Mouse (Mus musculus) cerebellum, adult (tissue): ENCODE measurements around the gene Rpl37.

Experiments
- ATAC-seq: cut with Nextera tagmentation; 2 replicates; pipeline ENCODE4 v1.9.2; 2017; ENCODE audit warnings: mild to moderate bottlenecking, moderate library complexity, mixed read lengths; ENCODE audit not compliant: insufficient number of reproducible peaks, low FRiP score, low TSS enrichment

The Rpl37 gene

DNA sequence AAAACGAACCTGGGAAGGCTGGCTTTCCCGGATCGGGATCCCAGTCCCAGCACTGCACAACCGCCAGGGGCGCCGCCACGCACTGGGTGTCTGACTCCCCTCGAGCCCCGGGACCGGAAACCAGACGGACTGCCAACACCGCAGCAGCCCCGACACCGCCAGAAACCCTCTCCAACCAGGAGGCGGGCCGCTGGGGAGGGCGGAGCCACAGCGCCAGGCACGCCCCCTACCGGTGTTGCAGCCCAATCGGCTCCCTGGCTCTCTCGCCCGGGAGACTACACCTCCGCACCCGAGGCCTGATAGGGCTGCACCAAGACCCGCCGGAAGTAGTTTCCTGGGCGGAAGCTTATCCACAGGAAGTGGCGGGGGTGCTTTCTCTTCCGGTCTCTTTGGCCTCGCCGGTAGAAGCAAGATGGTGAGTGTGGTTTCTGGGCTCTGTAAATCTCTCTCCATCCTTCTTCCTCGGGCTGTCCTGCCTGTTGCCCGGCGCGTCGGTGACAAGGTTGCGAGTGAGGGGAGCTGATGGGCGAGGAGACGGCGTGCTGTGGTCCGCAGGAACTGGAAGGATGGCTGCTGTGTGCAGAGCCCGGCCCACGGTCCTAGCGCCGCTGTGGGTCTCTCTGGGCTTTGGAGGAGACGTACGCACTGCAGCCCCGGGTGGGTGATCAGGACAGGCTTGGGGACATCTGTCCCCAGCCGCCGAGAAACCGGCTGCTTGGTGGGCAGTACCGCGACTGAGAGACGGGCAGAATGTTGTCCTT, at the start of gene Rpl37:
Gene Rpl37, plus strand, starts transcription at position 376 of the 761 bp plus-strand sequence.
- ATAC-seq, result peak; percentile 97

DNA sequence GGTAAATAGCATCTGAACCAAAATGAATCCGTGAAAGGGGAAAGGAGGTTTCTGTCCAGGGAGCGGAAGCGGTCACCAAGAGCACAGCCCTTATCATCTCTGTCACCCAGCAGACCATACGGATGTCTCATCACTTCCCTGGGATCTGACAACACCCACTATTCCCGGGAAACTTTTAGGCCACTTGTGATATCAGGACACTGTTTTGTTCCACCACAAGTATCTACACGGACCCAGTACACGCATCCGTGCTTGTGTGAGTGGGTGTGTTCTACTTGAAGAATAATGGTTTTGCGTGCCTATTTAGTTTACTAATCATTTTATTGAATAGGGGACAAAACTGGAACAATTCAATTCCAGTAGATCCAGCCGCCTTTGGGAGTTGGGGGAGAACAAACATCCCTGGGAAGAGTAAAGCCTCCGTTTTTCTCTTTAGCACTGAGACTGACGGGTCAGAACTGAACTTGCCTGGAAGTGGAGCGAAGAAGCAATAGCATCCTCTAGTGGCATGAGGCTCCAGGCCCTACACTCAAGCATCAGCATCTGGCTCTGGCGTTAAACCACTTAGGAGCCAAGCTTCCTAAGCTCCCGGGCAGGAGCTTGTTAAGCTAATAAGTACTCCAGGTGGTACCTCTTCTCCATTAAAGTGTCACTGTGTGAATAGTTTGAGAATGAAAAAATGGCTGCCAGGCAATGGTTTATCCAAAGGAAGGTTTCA, 47.5 kb upstream of the Rpl37 start:
- peak; percentile 78; the same call in 1 of the 2 replicates for ATAC-seq

DNA sequence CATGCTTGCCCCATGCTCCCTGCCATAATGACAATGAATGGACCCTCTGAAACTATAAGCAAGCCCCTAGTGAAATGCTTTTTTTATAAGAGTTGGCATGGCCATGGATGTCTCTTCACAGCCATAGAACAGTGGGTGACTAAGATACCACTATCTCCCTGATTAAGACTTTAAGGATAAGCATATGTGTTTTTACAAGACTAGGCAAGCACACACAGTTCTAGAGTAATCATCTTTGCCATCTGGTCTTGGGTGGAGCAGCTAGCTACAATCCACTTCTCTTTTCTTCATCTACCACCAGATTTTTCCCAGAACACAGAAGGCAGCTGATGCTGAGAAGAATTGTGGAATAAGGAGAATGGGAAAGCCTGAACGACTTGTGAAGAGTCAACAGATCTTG, 35.2 kb upstream of the Rpl37 start:
- no peak for ATAC-seq

DNA sequence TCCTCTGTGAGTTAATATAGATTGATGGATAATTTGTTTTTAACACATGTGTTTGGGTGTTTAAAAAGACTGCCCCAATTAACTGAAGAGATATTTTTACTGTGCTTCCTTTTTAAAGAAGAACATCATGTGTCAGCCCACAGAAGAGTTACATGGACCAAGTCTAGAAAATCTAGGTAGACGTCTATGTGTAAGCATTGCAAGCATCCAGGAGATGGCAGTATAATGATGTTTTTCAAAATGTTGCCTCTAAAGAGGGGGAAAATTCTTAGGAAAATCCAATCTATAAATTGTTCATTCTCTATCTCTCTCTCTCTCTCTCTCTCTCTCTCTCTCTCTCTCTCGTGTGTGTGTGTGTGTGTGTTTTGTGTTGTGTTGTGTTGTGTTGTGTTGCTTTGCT, 30.3 kb upstream of the Rpl37 start:
- no peak for ATAC-seq

DNA sequence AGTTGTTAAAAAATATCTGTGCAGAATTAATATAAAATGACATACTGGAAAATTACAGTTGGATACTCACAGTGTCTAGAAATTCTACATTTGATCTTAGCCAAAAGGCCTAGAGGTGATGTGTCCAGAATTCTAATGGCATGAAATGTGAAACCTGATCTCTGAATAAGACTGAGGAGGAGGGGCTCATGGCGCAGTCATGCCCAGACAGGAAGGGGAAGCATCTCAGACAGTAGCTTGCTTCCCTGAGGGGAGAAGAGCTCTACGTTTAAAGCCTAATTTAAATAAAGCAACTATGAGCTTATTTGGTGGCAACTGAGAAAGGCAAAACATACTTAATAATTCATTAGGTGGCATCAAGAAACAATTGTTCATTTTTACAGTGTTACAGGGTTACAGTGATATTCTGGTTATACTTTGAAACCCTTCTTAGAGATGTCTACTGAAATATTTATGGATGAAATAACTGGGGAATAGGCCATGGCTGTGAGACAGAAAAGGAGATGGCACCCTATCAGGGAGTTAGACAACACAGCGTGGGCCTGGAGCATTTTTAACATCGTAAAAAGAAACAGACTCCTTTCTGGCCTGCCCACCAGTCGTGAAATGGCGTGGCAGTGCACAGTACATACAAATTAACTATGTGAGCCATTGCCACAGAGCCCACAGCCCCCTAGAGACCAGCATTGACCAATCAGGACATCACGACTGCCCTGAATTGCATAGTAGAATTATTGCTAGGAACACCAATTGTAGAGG, 27.4 kb upstream of the Rpl37 start:
- no peak for ATAC-seq

DNA sequence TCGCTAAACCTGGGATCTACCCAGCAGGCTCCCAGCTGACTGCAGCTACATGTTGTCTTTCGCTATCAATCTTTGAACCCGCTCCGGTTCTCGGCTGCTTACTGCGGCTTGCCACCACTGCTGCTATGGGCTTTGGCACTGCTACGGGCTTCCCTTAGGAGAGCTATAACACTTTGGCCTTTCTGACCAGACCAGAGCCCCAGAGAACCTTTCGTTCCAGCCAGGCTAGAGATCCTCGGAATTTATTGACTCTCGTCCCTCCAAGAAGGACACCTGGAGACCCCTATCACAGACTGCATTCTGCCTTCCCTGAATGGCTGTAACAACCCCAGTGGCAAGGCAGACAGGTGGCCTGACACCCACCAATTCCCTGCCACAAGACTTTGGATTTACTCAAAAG, 26.3 kb upstream of the Rpl37 start:
- ATAC-seq, result no peak

DNA sequence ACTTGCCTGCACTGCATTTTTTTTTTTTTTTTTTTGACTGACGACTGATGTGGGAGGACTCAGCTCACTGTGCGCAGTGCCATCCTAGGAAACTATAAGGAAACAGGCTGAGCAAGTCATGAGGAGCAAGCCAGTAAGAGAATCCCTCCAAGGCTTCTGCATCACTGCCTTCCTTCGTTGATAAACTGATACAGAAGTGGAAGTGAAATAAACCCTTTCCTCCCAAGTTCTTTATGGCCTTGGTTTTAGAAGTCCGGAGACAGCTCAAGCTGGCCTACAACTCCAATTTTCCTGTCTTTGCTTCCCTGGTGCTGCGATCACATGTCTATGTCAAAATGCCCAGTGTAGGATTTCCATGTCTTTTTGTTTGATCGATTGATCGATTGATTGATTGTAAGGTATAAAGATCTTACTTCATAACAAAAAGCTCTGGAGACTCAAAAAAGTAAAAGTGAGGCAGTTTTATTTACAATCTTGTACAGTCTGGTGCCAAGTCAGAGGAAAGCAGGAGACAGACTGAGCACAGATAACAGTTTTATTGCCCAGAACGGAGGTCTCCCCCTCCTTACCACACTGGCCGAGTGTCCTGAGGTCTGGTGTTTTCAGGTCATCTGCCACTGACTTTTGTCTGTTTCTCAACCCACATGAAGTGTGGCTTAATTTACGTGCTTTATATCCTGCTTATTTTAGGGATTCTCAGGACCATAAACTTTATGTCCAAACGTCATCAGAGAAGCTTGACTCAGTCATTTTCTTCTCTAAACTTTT, 20.7 kb upstream of the Rpl37 start:
- no peak for ATAC-seq

DNA sequence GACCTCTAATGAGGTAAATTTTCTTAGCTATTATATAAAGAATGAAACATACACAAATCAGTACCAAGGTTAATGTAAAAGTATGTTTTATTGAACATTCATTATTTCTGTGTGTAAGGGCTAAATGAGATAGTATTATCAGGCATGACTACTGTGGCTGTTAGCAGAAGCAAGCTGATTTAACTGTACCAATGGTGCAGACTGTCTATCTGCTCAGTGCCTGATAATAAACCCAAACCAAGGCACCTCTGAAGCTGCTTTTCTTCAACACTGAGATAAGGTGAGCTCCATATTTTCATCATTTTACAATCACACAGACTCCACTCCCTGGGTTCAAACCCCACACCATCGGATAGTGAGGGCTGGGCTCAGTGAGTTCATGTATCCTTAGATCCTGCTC, 19.1 kb upstream of the Rpl37 start:
- no peak for ATAC-seq

DNA sequence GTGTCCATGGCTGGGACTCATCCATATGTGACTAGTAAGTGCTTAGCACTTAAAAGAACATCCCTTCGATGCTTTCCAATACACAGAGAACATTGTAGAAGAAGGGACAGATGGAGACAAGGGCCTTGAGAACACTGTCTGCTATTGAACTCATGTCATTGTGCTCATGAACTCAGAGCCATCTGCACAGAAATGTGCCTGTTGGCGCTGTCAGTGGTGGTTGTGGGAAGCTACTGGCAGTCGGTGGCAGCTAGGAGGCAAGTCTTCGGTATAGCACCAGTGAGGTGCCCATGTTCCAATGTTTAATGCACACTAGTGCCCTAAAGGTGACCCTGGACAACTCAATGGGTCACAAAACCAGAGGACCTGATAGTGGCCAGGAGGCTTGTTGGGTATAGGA, 14.1 kb upstream of the Rpl37 start:
- ATAC-seq, result no peak

DNA sequence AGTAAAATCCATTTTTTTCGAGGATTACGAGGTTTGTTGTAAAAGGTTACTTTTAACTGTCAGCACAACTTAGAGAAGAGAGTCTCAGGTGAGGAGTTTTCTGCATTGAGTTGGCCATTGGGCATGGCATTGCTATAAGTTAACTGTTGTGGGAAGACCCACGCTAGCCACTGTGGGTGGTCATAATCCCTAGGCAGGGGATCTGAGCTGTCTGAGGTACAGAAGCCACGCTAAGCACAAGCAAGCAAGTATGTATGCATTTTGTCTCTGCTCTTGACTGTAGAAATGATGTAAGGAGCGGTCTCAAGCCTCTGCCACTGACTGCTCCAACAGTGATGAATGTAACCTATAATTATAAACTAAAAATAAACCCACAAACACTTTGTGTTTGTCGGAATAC, 10.6 kb upstream of the Rpl37 start:
- no peak for ATAC-seq

DNA sequence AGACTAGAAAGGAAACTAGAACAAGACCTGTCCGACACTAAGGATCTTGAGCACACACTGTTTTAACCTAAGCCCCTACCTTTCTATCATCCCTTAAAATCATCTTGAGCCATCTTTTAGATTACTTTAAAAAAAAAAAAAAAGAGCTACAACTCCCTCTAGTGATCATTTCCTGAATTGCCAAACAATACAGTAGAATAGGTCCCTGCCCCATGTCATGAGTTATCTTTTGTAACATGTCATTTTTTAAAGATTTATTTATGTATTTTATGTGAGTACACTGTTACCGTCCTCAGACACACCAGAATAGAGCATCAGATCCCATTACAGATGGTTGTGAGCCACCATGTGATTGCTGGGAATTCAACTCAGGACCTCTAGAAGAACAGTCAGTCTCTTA, 10.2 kb upstream of the Rpl37 start:
- no peak for ATAC-seq

DNA sequence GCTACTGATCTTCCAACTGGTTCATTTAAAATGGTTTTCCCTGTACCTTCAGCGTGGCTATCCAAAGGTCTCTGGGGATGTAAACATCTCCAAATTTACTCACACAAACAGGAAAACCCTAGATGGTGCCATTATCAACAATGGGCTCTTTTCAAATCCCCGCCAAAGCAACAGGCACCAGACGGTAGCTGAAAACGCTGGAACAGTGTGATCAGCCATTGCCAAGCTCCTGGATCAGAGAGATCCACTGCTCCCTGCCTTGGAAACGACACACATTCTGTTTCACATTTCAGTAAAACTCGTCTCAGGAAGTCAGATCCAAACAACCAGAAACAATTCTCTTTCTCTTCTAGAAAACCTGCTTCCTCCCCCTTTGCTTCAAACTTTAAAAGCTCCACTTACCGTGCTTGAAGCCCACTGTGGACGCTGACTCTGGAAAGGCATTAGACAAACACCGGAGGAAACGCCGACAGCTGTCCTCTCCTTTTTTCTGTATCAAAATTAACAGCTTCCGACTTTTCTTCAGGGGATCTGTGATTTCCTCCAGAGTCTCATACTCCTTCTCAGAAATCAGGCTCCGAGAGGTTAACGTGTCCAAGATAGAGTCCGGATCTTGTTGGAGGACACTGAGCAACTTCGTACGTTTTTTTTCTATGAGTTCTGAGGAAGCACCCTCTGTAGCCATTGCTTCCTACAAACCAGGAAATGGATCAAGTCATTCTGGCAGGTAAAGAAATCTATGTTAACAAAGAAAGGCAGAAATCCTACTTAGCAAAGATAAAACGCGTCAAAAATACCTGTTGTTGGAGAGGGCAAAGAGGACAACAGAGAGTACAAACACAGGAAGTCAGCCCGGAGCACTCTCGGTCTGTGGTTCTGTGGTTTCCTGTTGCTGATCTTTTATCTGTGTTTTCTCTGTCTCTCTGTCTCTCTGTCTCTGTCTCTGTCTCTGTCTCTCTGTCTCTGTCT, 8.5 kb upstream of the Rpl37 start, which contains the start of gene Card6:
Gene Card6, minus strand, starts transcription at position 854 of the 969 bp plus-strand sequence.
- no peak for ATAC-seq

DNA sequence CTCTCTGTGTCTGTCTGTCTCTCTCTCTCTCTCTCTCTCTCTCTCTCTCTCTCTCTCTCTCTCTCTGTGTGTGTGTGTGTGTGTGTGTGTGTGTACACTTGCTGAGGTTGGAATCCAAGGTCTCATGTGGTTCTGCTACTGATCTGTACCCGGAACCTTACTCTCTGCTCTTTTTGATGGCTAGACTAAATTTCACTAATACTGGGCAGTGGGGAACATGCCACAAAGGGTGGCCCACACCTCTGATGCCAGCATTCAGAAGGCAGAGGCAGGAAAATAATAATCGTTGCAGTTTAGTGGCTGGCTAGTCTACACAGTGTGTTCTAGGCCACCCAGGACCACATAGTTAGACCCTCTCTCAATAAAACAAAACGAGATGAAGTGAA, 7.8 kb upstream of the Rpl37 start:
- ATAC-seq, result no peak

DNA sequence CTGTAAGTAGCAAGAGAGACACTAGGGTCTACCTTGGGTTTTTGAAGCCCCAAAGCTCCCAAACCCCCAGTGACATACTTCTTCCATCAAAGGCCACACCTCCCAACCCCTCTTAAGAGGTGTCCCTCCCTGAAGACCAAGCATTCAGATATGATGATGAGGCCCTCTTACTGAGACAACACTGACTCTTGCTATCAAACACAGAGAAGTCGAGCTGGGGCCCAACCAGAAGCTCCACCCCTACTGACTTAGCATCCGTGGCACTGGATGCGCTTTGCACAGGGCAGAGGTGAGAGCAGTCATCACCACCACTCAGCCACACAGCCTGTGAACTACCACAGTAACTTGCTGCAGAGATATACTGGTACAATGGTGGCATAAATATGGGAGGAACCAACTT, 3.8 kb upstream of the Rpl37 start:
- ATAC-seq, result no peak

DNA sequence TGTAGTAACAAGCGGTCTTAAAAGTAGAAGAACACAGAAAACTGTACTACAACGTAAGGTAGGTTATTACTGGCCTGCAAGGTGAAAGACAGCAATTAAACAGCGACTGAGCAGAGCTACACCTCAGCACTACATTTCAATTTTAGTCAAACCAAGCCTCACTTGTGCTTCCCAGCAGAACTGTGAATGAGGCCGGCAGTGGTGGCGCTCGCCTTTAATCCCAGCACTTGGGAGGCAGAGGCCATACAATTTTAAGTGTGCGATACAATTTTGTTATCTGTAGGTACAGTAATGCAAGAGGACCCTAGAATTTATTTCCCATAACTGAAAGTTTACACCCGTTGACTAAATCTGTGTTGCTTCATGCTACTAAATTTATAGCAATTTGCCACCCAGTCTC, 1.3 kb upstream of the Rpl37 start:
- ATAC-seq, result no peak

DNA sequence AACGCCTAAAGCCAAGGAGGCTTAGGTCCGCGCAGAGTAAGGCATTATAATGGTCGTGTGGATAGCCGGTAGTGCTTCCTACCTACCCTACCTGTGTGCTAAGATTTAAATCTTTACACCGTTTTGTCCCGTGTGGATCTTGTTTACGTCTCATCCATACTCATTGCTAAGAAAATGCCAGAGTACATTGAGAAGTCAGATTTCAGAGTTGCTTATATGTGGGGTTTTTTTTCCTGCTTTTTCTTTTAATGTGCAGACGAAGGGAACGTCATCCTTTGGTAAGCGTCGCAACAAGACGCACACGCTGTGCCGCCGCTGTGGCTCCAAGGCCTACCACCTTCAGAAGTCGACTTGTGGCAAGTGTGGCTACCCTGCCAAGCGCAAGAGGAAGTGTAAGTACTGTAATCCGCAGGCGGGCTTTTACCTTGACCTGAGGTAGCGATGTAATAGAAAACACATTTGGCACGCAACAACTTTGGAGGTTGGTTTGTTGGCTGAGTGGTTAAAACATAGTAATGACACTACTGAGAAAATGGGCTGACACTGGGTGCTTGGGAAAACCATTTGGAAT, 671 bp downstream of the Rpl37 start:
- no peak for ATAC-seq

DNA sequence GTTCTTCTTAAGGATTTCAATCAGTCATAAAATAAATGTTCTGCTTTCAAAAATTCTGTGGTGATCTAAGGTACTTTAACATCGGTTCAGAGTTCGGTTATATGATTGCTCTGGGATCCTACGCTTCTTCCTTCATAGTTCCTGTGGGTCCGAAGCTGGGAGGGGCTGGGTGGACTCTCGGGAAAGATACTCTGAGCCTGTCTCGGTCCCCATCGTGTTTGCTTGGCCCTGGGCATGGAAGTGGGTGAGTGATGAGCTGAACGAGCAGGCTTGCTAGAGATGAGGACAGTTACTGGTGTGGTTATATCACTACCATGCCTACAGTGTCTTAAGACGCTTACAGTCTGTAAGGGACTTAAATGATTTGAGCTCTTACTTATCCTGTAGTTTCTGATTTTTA, 2.2 kb downstream of the Rpl37 start:
- ATAC-seq, result no peak

DNA sequence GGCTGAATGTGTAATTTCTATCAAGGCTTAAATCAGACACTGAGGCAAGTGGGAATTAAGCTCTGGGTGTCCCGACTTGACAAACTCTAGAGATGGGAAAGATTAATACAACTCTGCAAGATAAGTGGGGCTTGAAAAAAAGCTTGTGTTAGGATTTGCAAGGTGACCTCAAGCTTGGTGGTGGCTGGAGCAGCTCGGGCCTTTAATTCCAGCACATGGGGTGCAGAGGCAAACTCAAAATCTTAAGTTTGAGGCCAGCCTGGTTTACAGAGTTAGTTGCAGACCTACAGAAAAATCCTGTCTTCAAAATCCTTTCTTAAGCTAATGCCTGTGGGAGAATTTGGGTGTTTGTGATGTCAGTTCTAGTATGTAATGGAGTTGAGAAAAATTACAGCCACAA, 2.7 kb downstream of the Rpl37 start:
- ATAC-seq, result no peak

DNA sequence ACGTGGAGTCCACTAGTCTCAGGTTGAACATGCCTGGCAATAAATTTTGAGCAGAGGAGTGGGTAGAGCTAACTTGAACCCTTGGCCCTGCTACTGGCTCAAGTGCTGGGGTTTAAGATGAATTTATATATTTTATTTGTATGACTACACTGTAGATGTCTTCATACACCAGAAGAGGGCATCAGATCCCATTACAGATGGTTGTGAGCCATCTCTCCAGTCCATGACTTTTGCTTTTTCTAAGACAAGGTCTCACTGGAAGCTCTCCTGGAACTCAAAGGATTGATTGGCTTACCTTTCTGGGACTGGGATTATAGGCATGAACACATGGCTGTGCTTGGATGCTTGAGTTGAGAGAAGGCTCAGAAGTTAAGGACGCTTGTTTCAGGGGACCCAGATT, 3.3 kb downstream of the Rpl37 start:
- no peak for ATAC-seq
